Comparison of ENCODE assay signal across 10 mouse cellular contexts in genomic region chr13:31207709-31208108, GRCm38 (mm10).
DNase-seq lines count a peak whose midpoint lies in the region; ATAC-seq and TF ChIP-seq lines count a peak whose summit lies in the region.
"Had no signal": no experiment of that assay in that cellular context is flagged by ENCODE, and none has a peak within 500 bp of the region (broad histone marks: within the 10 kb centered on the region; RNA-seq: fewer than 3 reads in every experiment).

No protein-coding gene starts in this region.

- TF ChIP-seq POLR2A in cerebellum, adult 2 months (IDR thresholded peaks at IDR 0.05; ENCODE audit: borderline replicate concordance, insufficient read depth, low read length) = no peak

- peak; percentile 10 to 19 for DNase-seq in cerebellum, adult 2 months
- peak; percentile 28 for DNase-seq in 3134 (ENCODE audit: extremely low read depth, insufficient read length, low spot score)
- DNase-seq in embryo, embryonic 11 days = peak; percentile 61
- DNase-seq in left cerebral cortex, postnatal 25 days (ENCODE audit: low spot score in 2 of 2) = peak; percentile 11 to 35
- peak; percentile 3 for DNase-seq in retina, postnatal 7 days (ENCODE audit: low read depth, low spot score)

- no peak overlapping the region for H3K9ac ChIP-seq in heart, embryonic 16.5 days (ENCODE audit: low read length)
- H3K9ac ChIP-seq: embryonic facial prominence, embryonic 15.5 days had no signal

- no peaks in the 10 kb centered on the region for H3K27me3 ChIP-seq in cerebellum, adult 2 months (ENCODE audit: control insufficient read depth, insufficient read depth, low read length)
- H3K27me3 ChIP-seq in heart, embryonic 16.5 days (ENCODE audit: control insufficient read depth, insufficient read depth, low read length) = peaks cover 11% of the 10 kb centered on the region
- H3K27me3 ChIP-seq: embryonic facial prominence, embryonic 15.5 days had no signal

- intact Hi-C loops in left cerebral cortex, postnatal 25 days (cut with DNase I) = loop anchor here (1.0 kb wide), 1 partner anchor 411 kb away; no protein-coding TSS in a partner anchor

- H3K4me2 ChIP-seq in heart, embryonic 16.5 days (ENCODE audit: low read depth, low read length) = no peak overlapping the region
- H3K4me2 ChIP-seq: embryonic facial prominence, embryonic 15.5 days had no signal

- H3K9me3 ChIP-seq in heart, embryonic 16.5 days (replicated peaks; ENCODE audit: control insufficient read depth, low read length) = no peaks in the 10 kb centered on the region
- H3K9me3 ChIP-seq: embryonic facial prominence, embryonic 15.5 days; megakaryocyte, embryonic 14.5 days had no signal

- no peak for TF ChIP-seq CTCF in cerebellum, adult 2 months (IDR thresholded peaks at IDR 0.05; ENCODE audit: borderline replicate concordance, insufficient read depth, low read depth, low read length)

- H3K4me1 ChIP-seq in cerebellum, adult 2 months (ENCODE audit: control insufficient read depth, insufficient read depth, low read length) = no peaks in the 10 kb centered on the region
- no peaks in the 10 kb centered on the region for H3K4me1 ChIP-seq in heart, embryonic 16.5 days (ENCODE audit: control insufficient read depth, insufficient read depth, low read length)
- H3K4me1 ChIP-seq: megakaryocyte, embryonic 14.5 days had no signal

- no peak overlapping the region for H3K4me3 ChIP-seq in cerebellum, adult 2 months (replicated peaks; ENCODE audit: insufficient read depth, low read depth, low read length)
- H3K4me3 ChIP-seq in heart, embryonic 16.5 days (ENCODE audit: low read length) = no peak overlapping the region
- H3K4me3 ChIP-seq: embryonic facial prominence, embryonic 15.5 days; megakaryocyte, embryonic 14.5 days had no signal

- H3K36me3 ChIP-seq in heart, embryonic 16.5 days (ENCODE audit: control insufficient read depth, insufficient read depth) = no peaks in the 10 kb centered on the region
- H3K36me3 ChIP-seq: embryonic facial prominence, embryonic 15.5 days had no signal

- ATAC-seq in cerebellum, adult (ENCODE audit: insufficient number of reproducible peaks, low FRiP score, low TSS enrichment) = no peak
- peak; percentile 32; the same call in 1 of the 2 replicates for ATAC-seq in heart, embryonic 16.5 days (replicated peaks; ENCODE audit: extremely low read depth, insufficient read depth, low FRiP score)
- ATAC-seq in granulocyte monocyte progenitor cell, adult 5-6 weeks (replicated peaks; ENCODE audit: poor library complexity, severe bottlenecking) = no peak

- WGBS in cerebellum, adult 2 months = 9% methylated on average over 5 of the region's 5 CpGs
- WGBS in heart, embryonic 16.5 days = 24% methylated on average over 5 of the region's 5 CpGs

- no peak overlapping the region for H3K27ac ChIP-seq in cerebellum, adult 2 months (ENCODE audit: insufficient read depth, low read length)
- no peak overlapping the region for H3K27ac ChIP-seq in heart, embryonic 16.5 days (ENCODE audit: low read length)
- H3K27ac ChIP-seq: embryonic facial prominence, embryonic 15.5 days had no signal

Comparison
In these comparisons a context has a peak if more than half of its experiments do, and no peak if none do; other contexts are left out.
1. DNase-seq: peak in every context shown above with its lines; median percentile 61 in embryo, embryonic 11 days; 28 in 3134; 23 in left cerebral cortex, postnatal 25 days; 14 in cerebellum, adult 2 months; 3 in retina, postnatal 7 days.